Mouse (Mus musculus) MEL (cell line): ENCODE data around the gene Cisd2.

Source experiments
- CTCF ChIP-seq, 3 experiments: IDR thresholded peaks in 2 of 3; conservative IDR thresholded peaks in 1 of 3; 2 replicates each; pipeline ENCODE4 v1.5.1; 2011 to 2012; ENCODE audit warnings: low read length in 3 of 3, low read depth in 2 of 3, mild to moderate bottlenecking in 2 of 3, improper control_type of control experiment in 1 of 3, inconsistent platforms in 1 of 3, mixed read lengths in 1 of 3, moderate library complexity in 1 of 3; ENCODE audit not compliant: control insufficient read depth in 1 of 3, insufficient read depth in 1 of 3, poor library complexity in 1 of 3, severe bottlenecking in 1 of 3
- EP300 ChIP-seq, 2 experiments: IDR thresholded peaks; 2 replicates each; pipeline ENCODE4 v1.6.1; 2011; ENCODE audit warnings: improper control_type of control experiment in 2 of 2, low read length in 2 of 2, low read depth in 1 of 2, mild to moderate bottlenecking in 1 of 2
- GATA1 ChIP-seq: IDR thresholded peaks from 2 replicates; pipeline ENCODE4 v1.6.1; 2011; ENCODE audit warnings: low read depth, low read length, improper control_type of control experiment
- MAX ChIP-seq: IDR thresholded peaks from 2 replicates; pipeline ENCODE4 v1.6.1; 2011; ENCODE audit warnings: low read length, improper control_type of control experiment
- MXI1 ChIP-seq: IDR thresholded peaks from 2 replicates; pipeline ENCODE4 v1.6.1; 2011; ENCODE audit warnings: mild to moderate bottlenecking, low read depth, low read length, improper control_type of control experiment
- POLR2A ChIP-seq, 2 experiments: IDR thresholded peaks; 2 replicates each; pipeline ENCODE4 v1.6.1; 2011 to 2012; ENCODE audit warnings: low read length in 2 of 2, mild to moderate bottlenecking in 2 of 2, control low read depth in 1 of 2, improper control_type of control experiment in 1 of 2, low read depth in 1 of 2, moderate library complexity in 1 of 2; ENCODE audit not compliant: control insufficient read depth in 1 of 2, insufficient read depth in 1 of 2, poor library complexity in 1 of 2
- POLR2AphosphoS5 ChIP-seq: IDR thresholded peaks from 2 replicates; pipeline ENCODE4 v1.6.1; 2012; ENCODE audit warnings: low read depth, borderline replicate concordance, mild to moderate bottlenecking, inconsistent platforms, low read length, moderate library complexity, mixed read lengths

DNA sequence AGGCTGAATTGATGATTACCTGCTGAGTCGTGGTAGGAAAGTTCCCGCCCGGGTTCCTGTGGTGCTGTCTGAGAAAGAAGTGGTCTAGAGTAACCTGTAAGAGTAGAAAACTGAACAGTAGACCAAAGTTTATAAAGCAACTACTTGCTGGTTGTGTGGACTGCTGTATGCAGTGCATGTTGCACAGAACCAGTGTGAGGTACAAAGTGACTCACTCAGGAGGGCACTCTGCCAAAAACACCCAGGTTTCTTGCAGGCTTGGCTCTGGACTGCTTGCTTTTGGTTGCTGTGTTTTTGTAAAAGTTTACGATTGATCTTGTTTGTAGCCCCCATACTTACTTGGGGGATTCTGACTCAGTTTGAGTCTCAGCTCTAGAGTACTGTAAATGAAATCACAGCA, 46.2 kb upstream of the Cisd2 start:
- no peak for TF ChIP-seq EP300 (IDR thresholded peaks at IDR 0.05; ENCODE audit: low read depth in 1 of 2, low read length in 2 of 2)
- TF ChIP-seq POLR2AphosphoS5: no peak
- no peak for TF ChIP-seq POLR2A (IDR thresholded peaks at IDR 0.05; ENCODE audit: control insufficient read depth in 1 of 2, insufficient read depth in 1 of 2, low read depth in 1 of 2, low read length in 2 of 2, poor library complexity in 1 of 2)
- TF ChIP-seq CTCF (IDR thresholded peaks at IDR 0.05 in 2 of 3, conservative IDR thresholded peaks at IDR 0.05 in 1 of 3; ENCODE audit: control insufficient read depth in 1 of 3, insufficient read depth in 1 of 3, low read depth in 2 of 3, low read length in 3 of 3, poor library complexity in 1 of 3, severe bottlenecking in 1 of 3): no peak
- no peak for TF ChIP-seq MAX
- TF ChIP-seq GATA1: no peak
- TF ChIP-seq MXI1: no peak
